Mouse (Mus musculus) ES-E14 (cell line): ENCODE data around the gene Map7d1. TPM values are rescaled to one million over a fixed set of nuclear protein-coding genes. Genes with fewer than 3 reads are reported as not detected.

ENCODE experiments used
- DNase-seq: peaks from one replicate; pipeline ENCODE4 v3.0.0-alpha.2; 2013; ENCODE audit warnings: low read depth, low spot score
- H3K27ac ChIP-seq: 2 replicates; pipeline ENCODE4 v1.5.1; 2012; ENCODE audit warnings: low read depth, mild to moderate bottlenecking, low read length, moderate library complexity, mixed read lengths; ENCODE audit not compliant: poor library complexity, insufficient read depth, severe bottlenecking
- H3K36me3 ChIP-seq: 2 replicates; pipeline ENCODE4 v1.6.1; 2012; ENCODE audit warnings: mild to moderate bottlenecking, low read length, moderate library complexity, mixed read lengths; ENCODE audit not compliant: control insufficient read depth, poor library complexity, insufficient read depth, severe bottlenecking
- H3K4me1 ChIP-seq, 2 experiments: fragments of 150-350 bp in 1 of 2; sonication (generic) in 1 of 2; 2 replicates each; pipeline ENCODE4 v1.6.1; 2012; ENCODE audit warnings: low read length in 2 of 2, mild to moderate bottlenecking in 1 of 2, mixed read lengths in 1 of 2; ENCODE audit not compliant: control insufficient read depth in 2 of 2, insufficient read depth in 2 of 2, poor library complexity in 1 of 2
- H3K4me3 ChIP-seq, 2 experiments: fragments of 150-350 bp in 1 of 2; sonication (generic) in 1 of 2; 2 replicates each; pipeline ENCODE4 v1.5.1; 2012; ENCODE audit warnings: low read length in 2 of 2, low read depth in 1 of 2, mild to moderate bottlenecking in 1 of 2, mixed read lengths in 1 of 2; ENCODE audit not compliant: insufficient read depth in 1 of 2, poor library complexity in 1 of 2, severe bottlenecking in 1 of 2
- H3K9ac ChIP-seq: 2 replicates; pipeline ENCODE4 v1.6.1; 2012; ENCODE audit warnings: low read depth, mild to moderate bottlenecking, low read length, mixed read lengths; ENCODE audit not compliant: poor library complexity, insufficient read depth, severe bottlenecking
- H3K9me3 ChIP-seq: fragments of 150-350 bp; sonication (generic); 2 replicates; pipeline ENCODE4 v1.6.1; 2012; ENCODE audit warnings: low read depth, mild to moderate bottlenecking, low read length; ENCODE audit not compliant: control insufficient read depth, insufficient read depth
- CHD2 ChIP-seq: IDR thresholded peaks from 2 replicates; pipeline ENCODE4 v1.6.1; 2014; ENCODE audit warnings: mild to moderate bottlenecking, low read depth, low read length, inconsistent platforms
- HCFC1 ChIP-seq: IDR thresholded peaks from 2 replicates; pipeline ENCODE4 v1.6.1; 2012; ENCODE audit warnings: low read length, inconsistent platforms, borderline replicate concordance; ENCODE audit not compliant: insufficient read depth
- MAFK ChIP-seq: IDR thresholded peaks from 2 replicates; pipeline ENCODE4 v1.6.1; 2014; ENCODE audit warnings: mild to moderate bottlenecking, low read depth, low read length, inconsistent platforms; ENCODE audit not compliant: insufficient read depth
- ZC3H11A ChIP-seq: IDR thresholded peaks from 2 replicates; pipeline ENCODE4 v1.6.1; 2012; ENCODE audit warnings: low read depth, mild to moderate bottlenecking, inconsistent platforms, low read length, borderline replicate concordance
- ZNF384 ChIP-seq: IDR thresholded peaks from 2 replicates; pipeline ENCODE4 v1.6.1; 2012; ENCODE audit warnings: low read depth, low read length, inconsistent platforms
- in situ Hi-C, 2 experiments: fragments of 600-800 bp; cut with MboI; formaldehyde crosslinking; loops; one replicate each; pipeline ENCODE4 v1.15.1; 2025; ENCODE audit warnings: low sequenced_read_pairs in 2 of 2, inconsistent platforms in 1 of 2; ENCODE audit not compliant: unreplicated experiment in 2 of 2
- total RNA-seq: library from RNA; depleted of rRNA; stranded (reverse); fragments of 300-350 nt; gene quantifications from 2 replicates; pipeline ENCODE4 v1.2.3, GENCODE M21; 2012

The Map7d1 gene
- total RNA-seq, 1 experiment: 27.1 TPM

DNA sequence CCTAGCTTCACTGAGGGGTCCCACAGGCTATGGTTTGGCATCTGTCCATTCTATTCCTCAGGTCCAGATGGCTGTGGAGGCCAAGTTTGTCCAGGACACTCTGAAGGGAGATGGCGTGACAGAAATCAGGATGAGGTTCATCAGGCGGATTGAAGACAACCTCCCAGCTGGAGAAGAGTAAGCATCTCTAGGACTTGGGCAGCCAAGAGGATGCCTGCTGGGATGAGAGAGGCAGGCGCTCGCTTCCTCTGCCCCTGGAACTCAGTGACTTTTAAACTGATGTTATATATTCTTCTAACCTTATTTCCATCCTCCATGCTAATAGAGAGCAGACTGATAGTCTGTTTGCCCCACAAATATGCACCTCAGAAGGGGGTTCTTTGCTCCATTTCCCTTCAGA is 18.9 kb upstream of the Map7d1 start:
- H3K36me3 ChIP-seq: peaks cover 2% of the 10 kb centered on the region; the same call in 1 of the 2 replicates
- TF ChIP-seq HCFC1: no peak
- TF ChIP-seq ZC3H11A: no peak
- no peak for TF ChIP-seq MAFK
- no peak for DNase-seq
- no peak overlapping the region for H3K27ac ChIP-seq
- no peak overlapping the region for H3K9ac ChIP-seq
- no peaks in the 10 kb centered on the region for H3K9me3 ChIP-seq
- in situ Hi-C loops: no loop called here
- peaks cover 3 to 15% of the 10 kb centered on the region in 2 experiments; a peak in 1 of 4 replicates for H3K4me1 ChIP-seq
- H3K4me3 ChIP-seq: no peak overlapping the region

DNA sequence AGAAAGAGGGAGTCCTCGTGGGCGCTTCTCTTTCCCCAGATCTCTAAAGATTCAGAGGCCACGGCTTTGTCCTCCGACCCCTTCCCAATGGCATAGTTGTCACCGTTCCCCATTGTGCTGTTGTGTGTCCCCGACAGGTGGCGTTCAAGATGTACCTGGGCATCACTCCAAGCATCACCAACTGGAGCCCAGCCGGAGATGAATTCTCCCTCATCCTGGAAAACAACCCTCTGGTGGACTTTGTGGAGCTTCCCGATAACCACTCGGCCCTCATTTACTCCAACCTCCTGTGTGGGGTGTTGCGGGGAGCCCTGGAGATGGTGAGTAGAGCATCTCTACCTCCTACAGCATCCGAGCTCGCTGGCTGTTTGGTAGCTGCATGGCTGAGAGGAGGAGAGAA is 17.6 kb upstream of the Map7d1 start:
- H3K9me3 ChIP-seq: no peaks in the 10 kb centered on the region
- no peak overlapping the region for H3K27ac ChIP-seq
- H3K36me3 ChIP-seq: peaks cover 2% of the 10 kb centered on the region; the same call in 1 of the 2 replicates
- no peak for DNase-seq
- H3K4me1 ChIP-seq: peaks cover 3 to 12% of the 10 kb centered on the region in 2 experiments; a peak in 1 of 4 replicates
- no peak overlapping the region for H3K4me3 ChIP-seq
- no peak overlapping the region for H3K9ac ChIP-seq
- TF ChIP-seq ZNF384 (no peak), HCFC1 (no peak), ZC3H11A (no peak), CHD2 (no peak), MAFK (no peak)
- in situ Hi-C loops: no loop called here

GRCm38 (mm10) chr4:126269292-126269691 is 13.1 kb upstream of the Map7d1 start:
- TF ChIP-seq MAFK (no peak), HCFC1 (no peak), CHD2 (no peak), ZC3H11A (no peak)
- Histone ChIP-seq H3K9ac (no peak overlapping the region), H3K9me3 (no peaks in the 10 kb centered on the region), H3K27ac (no peak overlapping the region), H3K4me3 (no peak overlapping the region), H3K36me3 (peaks cover 2% of the 10 kb centered on the region; the same call in 1 of the 2 replicates), H3K4me1 (peaks cover 0 to 3% of the 10 kb centered on the region in 2 experiments; a peak in 1 of 4 replicates)
- in situ Hi-C loops: no loop called here
- no peak for DNase-seq

- in situ Hi-C loops: no loop called here
- peak; percentile 93 for DNase-seq
- TF ChIP-seq CHD2 (no peak), ZC3H11A (peak; percentile 88), HCFC1 (peak; percentile 95)
These were observed 6.1 kb upstream of the Map7d1 start, which contains the start of gene Trappc3 for GRCm38 (mm10) chr4:126262119-126262807. TSS of gene Trappc3 (plus strand) at chr4:126262325.

DNA sequence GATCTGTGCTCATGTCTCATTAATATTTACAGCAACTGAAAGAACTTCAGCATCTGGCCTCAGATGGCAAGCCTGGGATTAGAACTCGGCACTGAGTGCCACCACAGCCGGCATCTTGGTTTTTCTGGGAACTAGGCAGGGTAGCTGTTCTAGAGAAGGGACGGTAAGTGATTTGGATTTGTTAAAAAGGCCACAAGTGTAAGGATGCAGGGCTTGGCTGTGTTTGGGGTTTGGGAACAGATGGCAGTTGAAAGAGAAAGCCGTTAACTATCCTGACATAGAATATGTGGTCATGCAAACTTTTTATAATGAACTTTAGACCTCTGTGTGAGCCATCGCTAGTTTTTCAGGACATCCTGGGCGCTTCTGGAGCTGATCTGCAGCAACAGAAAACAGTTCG is 5.5 kb upstream of the Map7d1 start:
- in situ Hi-C loops: no loop called here
- no peaks in the 10 kb centered on the region for H3K9me3 ChIP-seq
- H3K4me1 ChIP-seq: peaks cover 6 to 15% of the 10 kb centered on the region in 2 experiments; a peak in 3 of 4 replicates
- no peak overlapping the region for H3K4me3 ChIP-seq
- no peak overlapping the region for H3K9ac ChIP-seq
- TF ChIP-seq HCFC1 (no peak), CHD2 (no peak), ZC3H11A (no peak), MAFK (no peak), ZNF384 (no peak)
- no peak for DNase-seq
- no peaks in the 10 kb centered on the region for H3K36me3 ChIP-seq
- no peak overlapping the region for H3K27ac ChIP-seq

More at GRCm38 (mm10) chr4:126262119-126262807, 6.1 kb upstream of the Map7d1 start, which contains the start of gene Trappc3:
- Histone ChIP-seq H3K4me3 (peak within 1 kb of the TSS; percentile 81 to 91), H3K27ac (0 out of 2 replicates have a peak within 1 kb of the TSS, but pooled peaks have one; percentile 54), H3K9me3 (no peaks in the 10 kb centered on the region), H3K9ac (peak within 1 kb of the TSS; percentile 86), H3K4me1 (peaks cover 6 to 15% of the 10 kb centered on the region in 2 experiments; a peak in 3 of 4 replicates), H3K36me3 (no peaks in the 10 kb centered on the region)
